Mouse (Mus musculus): ENCODE results near the gene 9130213A22Rik. TPM values are rescaled to one million over a fixed set of nuclear protein-coding genes. Genes with fewer than 3 reads are reported as not detected.
A peak's percentile ranks its signal among the peaks of the same experiment; 100 is the strongest.

The 9130213A22Rik gene
- total and polyA plus RNA-seq, 3 experiments: 0.08 to 0.26 TPM; not detected in 1

DNA sequence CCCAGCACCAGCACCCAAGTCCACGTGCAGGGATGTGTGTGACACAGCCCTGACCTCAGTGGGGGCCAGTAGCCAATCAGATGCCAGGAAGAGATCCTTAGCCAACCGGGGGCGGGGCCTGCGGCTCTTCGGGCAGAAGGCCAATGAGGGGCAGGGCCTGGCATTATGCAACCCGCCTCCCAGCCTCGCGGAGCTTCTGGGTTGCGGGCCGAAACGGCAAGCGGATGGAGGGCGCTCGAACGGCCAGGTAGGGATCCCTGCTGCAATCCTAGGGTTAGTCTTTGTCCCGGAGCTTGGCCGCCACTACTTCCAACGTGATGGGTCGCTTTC, 23.7 kb downstream of the 9130213A22Rik start (continued):
- no peak for TF ChIP-seq ZMIZ1 (IDR thresholded peaks at IDR 0.05; ENCODE audit: low read depth, low read length)
- no peak; the same call in 1 of the 2 replicates for TF ChIP-seq POLR2AphosphoS2 (IDR thresholded peaks at IDR 0.05; ENCODE audit: low read length)
- TF ChIP-seq MXI1 (IDR thresholded peaks at IDR 0.05; ENCODE audit: low read depth, low read length): peak; percentile 99
- peak; percentile 87 for TF ChIP-seq BHLHE40 (IDR thresholded peaks at IDR 0.05; ENCODE audit: borderline replicate concordance, low read depth, low read length)
- no peak for TF ChIP-seq RAD21 (IDR thresholded peaks at IDR 0.05; ENCODE audit: low read depth, low read length)
- no peak for TF ChIP-seq GATA1 (IDR thresholded peaks at IDR 0.05; ENCODE audit: low read depth, low read length)
- no peak for TF ChIP-seq RCOR1 (IDR thresholded peaks at IDR 0.05; ENCODE audit: low read depth, low read length)
- TF ChIP-seq TBP (IDR thresholded peaks at IDR 0.05; ENCODE audit: low read depth, low read length): no peak; the same call in 1 of the 2 replicates
- TF ChIP-seq USF1 (IDR thresholded peaks at IDR 0.05; ENCODE audit: low read depth, low read length): peak; percentile 75
- peak; percentile 97 for TF ChIP-seq SIN3A (IDR thresholded peaks at IDR 0.05; ENCODE audit: low read length)
- no peak for TF ChIP-seq CHD1 (IDR thresholded peaks at IDR 0.05; ENCODE audit: low read depth, low read length)
- TF ChIP-seq JUND (IDR thresholded peaks at IDR 0.05; ENCODE audit: low read depth, low read length): no peak
- no peak for TF ChIP-seq ZNF384 (IDR thresholded peaks at IDR 0.05; ENCODE audit: low read depth, low read length)
- 0 out of 2 replicates have a peak, but pooled peaks have one; percentile 29 for TF ChIP-seq UBTF (IDR thresholded peaks at IDR 0.05; ENCODE audit: borderline replicate concordance, insufficient read depth, low read depth, low read length)
- TF ChIP-seq CHD2 (IDR thresholded peaks at IDR 0.05; ENCODE audit: low read length): no peak

DNA sequence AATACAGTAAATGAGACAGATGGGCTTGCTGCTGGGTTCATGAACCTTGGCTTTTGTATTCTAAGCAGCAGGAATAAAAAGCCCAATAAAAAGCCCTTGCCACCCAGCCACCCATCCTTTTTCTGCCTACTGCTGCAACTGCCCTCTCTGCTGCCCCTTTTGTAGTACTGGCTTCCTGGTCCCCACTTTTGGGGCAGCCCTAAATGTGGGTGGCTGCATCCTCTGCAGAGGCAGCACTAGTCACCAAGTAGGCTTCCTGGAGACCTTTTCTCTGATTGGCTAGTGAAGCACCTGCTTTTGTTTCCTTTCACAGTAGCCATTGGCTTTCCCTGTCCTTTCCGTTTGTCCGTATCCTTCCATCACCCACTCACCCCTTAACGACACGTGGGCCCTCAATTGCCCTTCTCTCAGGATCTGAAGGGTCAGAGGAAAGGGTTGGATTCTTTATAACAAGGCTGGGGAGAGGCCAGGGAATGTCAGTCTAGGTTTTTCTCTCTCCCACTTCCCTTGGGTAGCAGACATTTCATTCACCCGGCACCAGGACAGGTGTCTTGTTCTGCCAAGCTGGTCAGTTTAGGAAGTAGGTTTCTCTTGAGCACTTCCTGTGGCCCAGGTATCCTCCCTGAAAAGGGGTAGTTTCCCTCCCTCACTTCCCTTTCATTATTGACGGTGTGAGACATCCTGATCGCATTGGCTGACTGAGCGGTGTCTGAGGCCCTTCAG, 24.2 kb downstream of the 9130213A22Rik start:
- no peaks in the 10 kb centered on the region for H3K9me3 ChIP-seq (replicated peaks; ENCODE audit: insufficient read depth, low read length)
- peak overlapping the region; percentile 2 to 10; a peak in 2 of 4 replicates for H3K4me3 ChIP-seq (ENCODE audit: control insufficient read depth in 1 of 2, insufficient read depth in 1 of 2, low read depth in 2 of 2, low read length in 2 of 2)
- DNase-seq (ENCODE audit: low read depth, low spot score): no peak
- peaks cover 17 to 21% of the 10 kb centered on the region in 2 experiments for H3K4me1 ChIP-seq (ENCODE audit: control insufficient read depth in 1 of 2, insufficient read depth in 2 of 2, low read length in 2 of 2)
- peaks cover 0 to 13% of the 10 kb centered on the region in 2 experiments; a peak in 2 of 4 replicates for H3K36me3 ChIP-seq (ENCODE audit: control insufficient read depth in 1 of 2, insufficient read depth in 2 of 2, low read length in 2 of 2)
- peaks cover 17% of the 10 kb centered on the region for H3K79me2 ChIP-seq (ENCODE audit: control insufficient read depth, insufficient read depth, low read length, poor library complexity)
- TF ChIP-seq USF2 (IDR thresholded peaks at IDR 0.05; ENCODE audit: borderline replicate concordance in 1 of 2, insufficient read depth in 1 of 2, low read depth in 1 of 2, low read length in 2 of 2) (no peak), TAL1 (IDR thresholded peaks at IDR 0.05; ENCODE audit: low read length) (no peak), CTCF (IDR thresholded peaks at IDR 0.05 in 2 of 3, conservative IDR thresholded peaks at IDR 0.05 in 1 of 3; ENCODE audit: control insufficient read depth in 1 of 3, insufficient read depth in 1 of 3, low read depth in 2 of 3, low read length in 3 of 3, poor library complexity in 1 of 3, severe bottlenecking in 1 of 3) (no peak), POLR2AphosphoS2 (IDR thresholded peaks at IDR 0.05; ENCODE audit: low read length) (no peak), CHD2 (IDR thresholded peaks at IDR 0.05; ENCODE audit: low read length) (no peak), RCOR1 (IDR thresholded peaks at IDR 0.05; ENCODE audit: low read depth, low read length) (no peak), MEF2A (IDR thresholded peaks at IDR 0.05; ENCODE audit: extremely low read depth, insufficient replicate concordance, low read depth, low read length, poor library complexity, severe bottlenecking) (no peak), E2F4 (IDR thresholded peaks at IDR 0.05; ENCODE audit: borderline replicate concordance, low read depth, low read length) (no peak), POLR2AphosphoS5 (IDR thresholded peaks at IDR 0.05; ENCODE audit: borderline replicate concordance, low read depth, low read length) (no peak), RAD21 (IDR thresholded peaks at IDR 0.05; ENCODE audit: low read depth, low read length) (no peak), EP300 (IDR thresholded peaks at IDR 0.05; ENCODE audit: low read depth in 1 of 2, low read length in 2 of 2) (no peak), USF1 (IDR thresholded peaks at IDR 0.05; ENCODE audit: low read depth, low read length) (no peak), JUND (IDR thresholded peaks at IDR 0.05; ENCODE audit: low read depth, low read length) (no peak), NELFE (IDR thresholded peaks at IDR 0.05; ENCODE audit: low read depth, low read length) (0 out of 2 replicates have a peak, but pooled peaks have one; percentile 11), ETS1 (IDR thresholded peaks at IDR 0.05; ENCODE audit: low read depth, low read length) (no peak), HCFC1 (IDR thresholded peaks at IDR 0.05; ENCODE audit: low read depth, low read length) (no peak), UBTF (IDR thresholded peaks at IDR 0.05; ENCODE audit: borderline replicate concordance, insufficient read depth, low read depth, low read length) (0 out of 2 replicates have a peak, but pooled peaks have one; percentile 15)
- H3K9ac ChIP-seq (ENCODE audit: control insufficient read depth, low read depth, low read length, poor library complexity, severe bottlenecking): peak overlapping the region; percentile 59
- H3K27ac ChIP-seq (ENCODE audit: control insufficient read depth, low read depth, low read length): peak overlapping the region; percentile 71
- H3K27me3 ChIP-seq (ENCODE audit: control insufficient read depth in 1 of 2, insufficient read depth in 2 of 2, low read length in 2 of 2): no peaks in the 10 kb centered on the region

All from MEL (cell line).